Mouse (Mus musculus): ENCODE results near the gene Gnptg. TPM values are rescaled to one million over a fixed set of nuclear protein-coding genes. Genes with fewer than 3 reads are reported as not detected.
A peak's percentile ranks its signal among the peaks of the same experiment; 100 is the strongest.
"Not testable (repeated sequence)": the region's sequence is repeated elsewhere in the genome, so short reads cannot be mapped to it uniquely, and the experiment has no call there.

The Gnptg gene
- polyA plus RNA-seq, 1 experiment from 2014 or later: 71.2 TPM

DNA sequence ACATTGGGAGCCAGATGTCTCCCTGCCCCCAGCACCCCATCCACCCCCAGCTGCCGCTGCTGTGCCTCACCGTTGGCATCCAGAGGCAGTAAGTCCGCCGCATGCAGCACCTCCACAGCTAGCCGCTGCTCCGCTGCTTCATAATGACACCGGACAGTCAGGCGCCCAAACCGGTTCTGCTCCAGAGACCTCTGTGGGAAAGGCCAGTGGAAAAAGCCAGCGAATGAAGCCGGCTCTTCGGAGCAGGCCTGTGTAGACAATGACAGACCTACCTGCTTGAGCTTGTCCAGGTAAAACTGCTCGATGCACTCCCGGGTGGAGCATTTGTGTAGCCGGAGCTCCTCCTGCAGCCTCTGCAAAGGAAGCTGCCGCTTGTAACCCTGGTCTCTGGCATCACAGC, 4.3 kb upstream of the Gnptg start:
- Histone ChIP-seq H3K36me3 (ENCODE audit: insufficient read depth, low read length) (peaks cover 17% of the 10 kb centered on the region), H3K9ac (ENCODE audit: low read depth, low read length) (no peak overlapping the region), H3K4me2 (ENCODE audit: low read length) (no peak overlapping the region), H3K4me3 (replicated peaks; ENCODE audit: low read depth, low read length) (no peak overlapping the region), H3K9me3 (replicated peaks; ENCODE audit: low read length) (no peaks in the 10 kb centered on the region), H3K4me1 (replicated peaks; ENCODE audit: insufficient read depth, low read length) (peaks cover 8% of the 10 kb centered on the region), H3K27ac (no peak overlapping the region), H3K27me3 (ENCODE audit: insufficient read depth, low read length) (no peaks in the 10 kb centered on the region)
- TF ChIP-seq CTCF (IDR thresholded peaks at IDR 0.05; ENCODE audit: low read depth): no peak
- WGBS: 75% methylated on average over 16 of the region's 16 CpGs
- no peak for ATAC-seq (replicated peaks; ENCODE audit: low FRiP score, low read depth)
- no peak for DNase-seq (ENCODE audit: low spot score)

DNA sequence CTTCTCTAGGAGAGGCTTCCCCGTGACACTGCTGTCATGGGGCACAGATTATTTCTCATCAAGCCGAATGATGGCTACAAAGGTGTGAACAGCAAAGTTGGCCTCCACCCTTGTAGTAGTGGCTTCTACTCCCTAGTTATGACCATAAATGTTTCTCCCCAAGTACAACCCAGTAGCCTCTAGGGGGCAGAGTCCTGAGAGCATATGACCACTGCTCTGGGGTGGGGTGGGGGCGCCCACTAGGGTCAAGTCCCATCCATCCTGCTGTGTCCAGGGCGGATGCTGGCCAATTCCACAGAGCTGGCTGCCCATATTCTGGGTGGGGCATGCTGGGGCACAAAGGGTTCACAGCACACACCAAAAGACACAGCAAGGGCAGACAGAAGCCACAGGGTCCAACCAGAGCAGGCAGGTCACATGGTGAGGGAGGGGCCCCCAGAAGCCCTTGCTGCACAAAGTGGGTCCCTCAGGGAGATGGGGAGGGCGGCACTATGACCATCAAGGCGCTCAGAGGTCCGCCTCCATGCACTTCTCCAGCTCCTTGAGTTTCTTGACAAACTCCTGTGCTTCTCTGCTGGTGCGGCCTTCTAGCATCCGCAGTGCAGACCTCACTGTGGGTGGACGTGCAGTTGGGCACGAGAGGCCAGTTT, 3.3 kb upstream of the Gnptg start:
- Histone ChIP-seq H3K4me3 (replicated peaks; ENCODE audit: low read depth, low read length) (no peak overlapping the region), H3K27me3 (ENCODE audit: insufficient read depth, low read length) (no peaks in the 10 kb centered on the region), H3K9me3 (replicated peaks; ENCODE audit: low read length) (no peaks in the 10 kb centered on the region), H3K4me1 (replicated peaks; ENCODE audit: insufficient read depth, low read length) (peaks cover 11% of the 10 kb centered on the region), H3K36me3 (ENCODE audit: insufficient read depth, low read length) (peaks cover 17% of the 10 kb centered on the region), H3K9ac (ENCODE audit: low read depth, low read length) (no peak overlapping the region), H3K27ac (no peak overlapping the region), H3K4me2 (ENCODE audit: low read length) (no peak overlapping the region)
- DNase-seq (ENCODE audit: low spot score) (no peak), ATAC-seq (replicated peaks; ENCODE audit: low FRiP score, low read depth) (no peak)
- TF ChIP-seq CTCF (IDR thresholded peaks at IDR 0.05; ENCODE audit: low read depth): peak; percentile 40; the same call in 1 of the 2 replicates
- 87% methylated on average over 11 of the region's 11 CpGs for WGBS

DNA sequence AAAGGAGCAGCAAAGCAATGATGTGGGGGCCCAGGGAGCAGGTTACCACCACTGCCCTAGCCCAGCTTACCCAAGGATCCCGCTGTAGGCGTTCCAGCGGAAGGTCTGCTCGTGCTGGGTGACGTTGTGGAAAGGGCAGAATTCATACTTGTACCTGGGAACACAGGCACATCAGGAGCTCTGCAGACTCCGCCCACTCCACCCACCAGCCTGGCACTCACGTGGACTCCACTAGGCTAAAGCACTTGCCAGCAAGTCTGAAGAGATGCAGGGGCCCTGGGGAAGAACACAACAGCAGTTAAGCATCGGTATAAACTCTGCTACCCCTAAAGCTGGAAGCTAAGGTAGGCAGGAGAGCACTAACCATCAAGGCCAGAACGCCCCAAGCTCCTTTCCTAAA, 4.3 kb downstream of the Gnptg start:
- H3K27ac ChIP-seq: no peak overlapping the region
- ATAC-seq (replicated peaks; ENCODE audit: low FRiP score, low read depth): no peak
- H3K4me2 ChIP-seq (ENCODE audit: low read length): no peak overlapping the region
- no peaks in the 10 kb centered on the region for H3K9me3 ChIP-seq (replicated peaks; ENCODE audit: low read length)
- TF ChIP-seq CTCF (IDR thresholded peaks at IDR 0.05; ENCODE audit: low read depth): no peak
- no peak overlapping the region for H3K9ac ChIP-seq (ENCODE audit: low read depth, low read length)
- no peak overlapping the region for H3K4me3 ChIP-seq (replicated peaks; ENCODE audit: low read depth, low read length)
- H3K36me3 ChIP-seq (ENCODE audit: insufficient read depth, low read length): peaks cover 14% of the 10 kb centered on the region
- DNase-seq (ENCODE audit: low spot score): no peak
- H3K27me3 ChIP-seq (ENCODE audit: insufficient read depth, low read length): no peaks in the 10 kb centered on the region
- 85% methylated on average over 9 of the region's 9 CpGs for WGBS
- peaks cover 6% of the 10 kb centered on the region; the same call in 1 of the 2 replicates for H3K4me1 ChIP-seq (replicated peaks; ENCODE audit: insufficient read depth, low read length)

DNA sequence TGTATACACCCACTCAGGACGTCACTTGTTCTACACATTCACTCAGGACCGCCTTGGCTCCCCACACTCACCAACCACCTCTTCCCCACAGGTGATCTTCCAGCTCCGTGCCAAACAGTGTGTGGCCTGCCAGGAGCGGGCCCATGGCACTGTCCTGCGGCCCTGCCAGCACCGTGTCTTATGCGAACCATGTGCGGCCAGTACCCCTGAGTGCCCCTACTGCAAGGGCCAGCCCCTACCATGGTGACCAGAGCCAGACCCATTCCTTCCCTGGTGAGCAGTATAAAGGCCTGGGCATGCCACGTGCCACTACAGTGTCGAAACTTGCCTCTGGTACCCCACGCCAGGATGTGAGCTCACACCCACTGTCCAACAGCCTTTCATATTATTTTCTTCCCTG, 8.3 kb downstream of the Gnptg start:
- not testable (repeated sequence) for H3K27me3 ChIP-seq (ENCODE audit: insufficient read depth, low read length); H3K9ac ChIP-seq (ENCODE audit: low read depth, low read length); H3K4me1 ChIP-seq (replicated peaks; ENCODE audit: insufficient read depth, low read length); H3K4me2 ChIP-seq (ENCODE audit: low read length); H3K9me3 ChIP-seq (replicated peaks; ENCODE audit: low read length); H3K27ac ChIP-seq; H3K4me3 ChIP-seq (replicated peaks; ENCODE audit: low read depth, low read length); DNase-seq (ENCODE audit: low spot score)
- WGBS: 93% methylated on average over 3 of the region's 11 CpGs
- 0 out of 2 replicates have a peak, but pooled peaks have one; percentile 19 for ATAC-seq (replicated peaks; ENCODE audit: low FRiP score, low read depth)
- H3K36me3 ChIP-seq (ENCODE audit: insufficient read depth, low read length): peaks cover 30% of the 10 kb centered on the region

DNA sequence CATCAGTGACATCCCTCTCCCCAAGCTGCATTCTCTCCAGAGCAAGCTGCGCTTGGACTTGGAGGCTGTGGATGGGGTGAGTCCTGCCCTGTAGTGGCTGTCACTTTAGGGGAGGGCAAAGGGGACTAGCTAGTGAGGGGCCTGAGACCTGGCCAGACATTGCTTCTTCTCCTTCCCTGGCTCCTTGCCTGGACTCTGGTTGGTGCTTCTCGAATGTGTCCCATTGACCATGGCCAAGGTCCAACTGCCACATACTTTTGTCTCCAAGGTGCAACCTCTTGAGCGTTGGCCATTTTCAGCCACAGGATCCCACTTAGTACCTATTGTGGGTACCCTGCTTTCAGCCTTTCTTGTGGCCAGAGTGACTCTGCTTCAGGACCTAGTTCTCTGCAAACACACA, 9.2 kb downstream of the Gnptg start:
- Histone ChIP-seq H3K9ac (ENCODE audit: low read depth, low read length) (no peak overlapping the region), H3K4me1 (replicated peaks; ENCODE audit: insufficient read depth, low read length) (no peaks in the 10 kb centered on the region), H3K27me3 (ENCODE audit: insufficient read depth, low read length) (no peaks in the 10 kb centered on the region), H3K4me3 (replicated peaks; ENCODE audit: low read depth, low read length) (no peak overlapping the region), H3K9me3 (replicated peaks; ENCODE audit: low read length) (no peaks in the 10 kb centered on the region), H3K27ac (no peak overlapping the region), H3K4me2 (ENCODE audit: low read length) (no peak overlapping the region), H3K36me3 (ENCODE audit: insufficient read depth, low read length) (peaks cover 28% of the 10 kb centered on the region)
- no peak for ATAC-seq (replicated peaks; ENCODE audit: low FRiP score, low read depth)
- 97% methylated on average over 3 of the region's 3 CpGs for whole genome bisulfite sequencing
- no peak for TF ChIP-seq CTCF (IDR thresholded peaks at IDR 0.05; ENCODE audit: low read depth)
- no peak for DNase-seq (ENCODE audit: low spot score)

DNA sequence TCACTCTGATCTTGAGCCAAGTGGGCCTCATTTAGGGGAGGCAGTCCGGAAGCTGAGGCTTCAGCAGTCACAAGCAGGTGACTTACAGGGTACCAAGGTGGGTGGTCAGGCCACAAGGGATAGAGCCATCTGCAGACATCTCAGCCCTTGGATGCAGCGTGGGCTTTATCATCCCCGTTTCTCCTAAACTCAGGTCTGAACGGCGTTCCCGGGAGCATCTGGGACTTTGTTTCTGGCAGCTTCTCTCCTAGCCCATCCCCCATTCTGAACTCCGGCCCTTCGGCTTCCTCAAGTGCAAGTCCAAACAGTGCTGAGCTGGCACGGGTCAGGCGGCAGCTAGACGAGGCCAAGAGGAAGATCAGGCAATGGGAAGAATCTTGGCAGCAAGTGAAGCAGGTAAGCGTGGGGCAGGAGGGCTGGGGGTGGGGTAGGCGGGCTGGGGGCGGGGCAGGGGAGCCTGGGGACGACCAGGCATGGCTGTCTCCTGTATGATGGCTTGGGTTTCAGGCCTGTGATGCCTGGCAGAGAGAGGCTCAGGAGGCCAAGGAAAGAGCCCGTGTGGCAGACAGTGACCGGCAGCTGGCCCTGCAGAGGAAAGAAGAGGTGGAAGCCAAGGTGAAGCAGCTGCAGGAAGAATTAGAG, 9.8 kb downstream of the Gnptg start:
- not testable (repeated sequence) for H3K4me2 ChIP-seq (ENCODE audit: low read length); H3K27ac ChIP-seq; H3K4me3 ChIP-seq (replicated peaks; ENCODE audit: low read depth, low read length); H3K27me3 ChIP-seq (ENCODE audit: insufficient read depth, low read length); H3K9ac ChIP-seq (ENCODE audit: low read depth, low read length); H3K4me1 ChIP-seq (replicated peaks; ENCODE audit: insufficient read depth, low read length); DNase-seq (ENCODE audit: low spot score); H3K9me3 ChIP-seq (replicated peaks; ENCODE audit: low read length)
- peaks cover 24% of the 10 kb centered on the region; the same call in 1 of the 2 replicates for H3K36me3 ChIP-seq (ENCODE audit: insufficient read depth, low read length)
- 72% methylated on average over 12 of the region's 17 CpGs for WGBS
- ATAC-seq (replicated peaks; ENCODE audit: low FRiP score, low read depth): peak; percentile 73
